27 mouse cellular contexts compared by ENCODE assay signal in the genomic region with DNA sequence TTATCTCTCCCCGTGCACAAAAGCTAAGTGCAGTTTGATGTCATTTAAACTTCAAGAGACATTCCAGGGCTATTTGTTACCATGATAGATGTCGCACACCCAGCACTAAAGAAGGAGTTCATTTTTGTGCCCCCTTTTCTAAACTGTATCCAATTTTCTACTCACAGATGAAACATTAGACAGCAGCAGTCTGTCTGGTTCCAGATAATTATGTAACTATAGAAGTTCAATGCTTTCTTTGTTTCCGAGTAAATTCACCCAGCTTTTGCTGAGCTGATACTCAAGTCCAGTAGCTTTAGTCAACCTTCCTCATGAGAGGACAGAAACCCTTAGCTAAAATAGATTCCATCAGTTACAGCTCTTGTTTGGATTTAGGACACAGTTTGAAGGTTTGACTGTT. TPM values are rescaled to one million over a fixed set of nuclear protein-coding genes. Genes with fewer than 3 reads are reported as not detected.
DNase-seq lines count a peak whose midpoint lies in the region; ATAC-seq and TF ChIP-seq lines count a peak whose summit lies in the region.
"Had no signal": no experiment of that assay in that cellular context is flagged by ENCODE, and none has a peak within 500 bp of the region (broad histone marks: within the 10 kb centered on the region; RNA-seq: fewer than 3 reads in every experiment).

No protein-coding gene starts in this region.

- no peak for TF ChIP-seq EP300 in stomach, postnatal 0 days (optimal IDR thresholded peaks at IDR 0.05)

- no peaks in the 10 kb centered on the region for H3K36me3 ChIP-seq in heart, embryonic 15.5 days
- no peaks in the 10 kb centered on the region for H3K36me3 ChIP-seq in stomach, embryonic 14.5 days (ENCODE audit: control insufficient read depth, insufficient read depth, low read length)
- H3K36me3 ChIP-seq in stomach, postnatal 0 days (ENCODE audit: control insufficient read depth, insufficient read depth, low read length) = no peaks in the 10 kb centered on the region
- no peaks in the 10 kb centered on the region for H3K36me3 ChIP-seq in embryonic facial prominence, embryonic 13.5 days
- H3K36me3 ChIP-seq in hindbrain, embryonic 13.5 days = no peaks in the 10 kb centered on the region
- H3K36me3 ChIP-seq: forebrain, embryonic 12.5 days; limb, embryonic 10.5 days; neural tube, embryonic 13.5 days had no signal

- no peak overlapping the region for H3K9ac ChIP-seq in heart, embryonic 15.5 days
- no peak overlapping the region for H3K9ac ChIP-seq in stomach, embryonic 14.5 days (replicated peaks; ENCODE audit: low read depth, low read length)
- no peak overlapping the region for H3K9ac ChIP-seq in stomach, postnatal 0 days (ENCODE audit: low read length)
- H3K9ac ChIP-seq in embryonic facial prominence, embryonic 13.5 days = no peak overlapping the region
- no peak overlapping the region for H3K9ac ChIP-seq in hindbrain, embryonic 13.5 days
- H3K9ac ChIP-seq: forebrain, embryonic 12.5 days; neural tube, embryonic 13.5 days had no signal

- 17% methylated on average over 3 of the region's 3 CpGs for WGBS in heart, embryonic 15.5 days
- 16% methylated on average over 3 of the region's 3 CpGs for WGBS in stomach, embryonic 14.5 days
- 21% methylated on average over 3 of the region's 3 CpGs for WGBS in stomach, postnatal 0 days
- WGBS in embryonic facial prominence, embryonic 13.5 days = 13% methylated on average over 3 of the region's 3 CpGs
- 66% methylated on average over 3 of the region's 3 CpGs for WGBS in hindbrain, embryonic 13.5 days

- no peaks in the 10 kb centered on the region for H3K4me1 ChIP-seq in heart, embryonic 15.5 days (replicated peaks)
- H3K4me1 ChIP-seq in stomach, embryonic 14.5 days (ENCODE audit: control insufficient read depth, insufficient read depth, low read length) = no peaks in the 10 kb centered on the region
- H3K4me1 ChIP-seq in stomach, postnatal 0 days (replicated peaks; ENCODE audit: control insufficient read depth, insufficient read depth) = no peaks in the 10 kb centered on the region
- H3K4me1 ChIP-seq in embryonic facial prominence, embryonic 13.5 days = peaks cover 6% of the 10 kb centered on the region
- no peaks in the 10 kb centered on the region for H3K4me1 ChIP-seq in hindbrain, embryonic 13.5 days (replicated peaks)
- H3K4me1 ChIP-seq: forebrain, embryonic 12.5 days; limb, embryonic 10.5 days; neural tube, embryonic 13.5 days had no signal

- no peak overlapping the region for H3K4me3 ChIP-seq in heart, embryonic 15.5 days
- no peak overlapping the region for H3K4me3 ChIP-seq in stomach, embryonic 14.5 days (ENCODE audit: low read depth, low read length)
- H3K4me3 ChIP-seq in stomach, postnatal 0 days (ENCODE audit: low read depth, low read length) = no peak overlapping the region
- no peak overlapping the region for H3K4me3 ChIP-seq in embryonic facial prominence, embryonic 13.5 days
- no peak overlapping the region for H3K4me3 ChIP-seq in hindbrain, embryonic 13.5 days
- H3K4me3 ChIP-seq: forebrain, embryonic 12.5 days; left cerebral cortex, adult 2 months; limb, embryonic 10.5 days; neural tube, embryonic 13.5 days had no signal

- no peak for DNase-seq in heart, adult 8-10 months (ENCODE audit: low spot score)
- no peak for DNase-seq in stomach, postnatal 0 days (ENCODE audit: low spot score)
- DNase-seq in adrenal gland, postnatal 25 days = no peak
- DNase-seq: adrenal gland, adult 2 months; B cell, adult 2 months; cerebellum, adult 9-10 months; gastrocnemius, postnatal 14 days; heart, adult 18-20 months; lung, adult 2 months; midbrain, embryonic 14.5 days had no signal

- H3K4me2 ChIP-seq in heart, embryonic 15.5 days = no peak overlapping the region
- H3K4me2 ChIP-seq in stomach, embryonic 14.5 days (replicated peaks; ENCODE audit: low read depth, low read length) = no peak overlapping the region
- no peak overlapping the region for H3K4me2 ChIP-seq in stomach, postnatal 0 days (replicated peaks; ENCODE audit: low read depth)
- H3K4me2 ChIP-seq in embryonic facial prominence, embryonic 13.5 days = no peak overlapping the region
- H3K4me2 ChIP-seq in hindbrain, embryonic 13.5 days = no peak overlapping the region
- H3K4me2 ChIP-seq: forebrain, embryonic 12.5 days; neural tube, embryonic 13.5 days had no signal

- no peak for TF ChIP-seq CTCF in stomach, postnatal 0 days (IDR thresholded peaks at IDR 0.05; ENCODE audit: low read depth)

- no peaks in the 10 kb centered on the region for H3K27me3 ChIP-seq in heart, embryonic 15.5 days
- no peaks in the 10 kb centered on the region for H3K27me3 ChIP-seq in stomach, embryonic 14.5 days (ENCODE audit: control insufficient read depth, insufficient read depth, low read length)
- no peaks in the 10 kb centered on the region for H3K27me3 ChIP-seq in stomach, postnatal 0 days (ENCODE audit: control insufficient read depth, insufficient read depth, low read length)
- no peaks in the 10 kb centered on the region for H3K27me3 ChIP-seq in embryonic facial prominence, embryonic 13.5 days
- H3K27me3 ChIP-seq in hindbrain, embryonic 13.5 days = no peaks in the 10 kb centered on the region
- H3K27me3 ChIP-seq: forebrain, embryonic 12.5 days; neural tube, embryonic 13.5 days had no signal

- no peaks in the 10 kb centered on the region for H3K9me3 ChIP-seq in heart, embryonic 15.5 days (replicated peaks)
- no peaks in the 10 kb centered on the region for H3K9me3 ChIP-seq in stomach, embryonic 14.5 days (ENCODE audit: control insufficient read depth, low read depth, low read length)
- no peaks in the 10 kb centered on the region for H3K9me3 ChIP-seq in stomach, postnatal 0 days (ENCODE audit: control insufficient read depth, low read length)
- H3K9me3 ChIP-seq in embryonic facial prominence, embryonic 13.5 days = no peaks in the 10 kb centered on the region
- no peaks in the 10 kb centered on the region for H3K9me3 ChIP-seq in hindbrain, embryonic 13.5 days
- H3K9me3 ChIP-seq: forebrain, embryonic 12.5 days; limb, embryonic 10.5 days; neural tube, embryonic 13.5 days had no signal

- H3K27ac ChIP-seq in heart, embryonic 15.5 days = peak overlapping the region; percentile 34; the same call in 1 of the 2 replicates
- peak overlapping the region; percentile 48; the same call in 1 of the 2 replicates for H3K27ac ChIP-seq in stomach, embryonic 14.5 days (ENCODE audit: low read length)
- no peak overlapping the region for H3K27ac ChIP-seq in stomach, postnatal 0 days (replicated peaks)
- peak overlapping the region; percentile 55 for H3K27ac ChIP-seq in embryonic facial prominence, embryonic 13.5 days
- no peak overlapping the region for H3K27ac ChIP-seq in hindbrain, embryonic 13.5 days
- H3K27ac ChIP-seq: forebrain, embryonic 12.5 days; hindbrain, postnatal 0 days; kidney, postnatal 0 days; left cerebral cortex, adult 2 months; limb, embryonic 10.5 days; neural tube, embryonic 13.5 days had no signal

- no peak for ATAC-seq in heart, embryonic 15.5 days (replicated peaks; ENCODE audit: insufficient number of reproducible peaks, insufficient read depth, low FRiP score, low read depth)
- ATAC-seq in stomach, embryonic 14.5 days (ENCODE audit: insufficient number of reproducible peaks, insufficient read depth, low FRiP score, low read depth) = no peak; the same call in 1 of the 2 replicates
- no peak for ATAC-seq in stomach, postnatal 0 days (ENCODE audit: low FRiP score, low TSS enrichment)
- ATAC-seq in embryonic facial prominence, embryonic 13.5 days (ENCODE audit: insufficient number of reproducible peaks, insufficient read depth, low FRiP score, low TSS enrichment, low read depth) = no peak
- ATAC-seq in hindbrain, embryonic 13.5 days (ENCODE audit: low FRiP score) = no peak
- ATAC-seq: hindbrain, postnatal 0 days; intestine, postnatal 0 days had no signal

RNA-seq across cellular contexts. Expression of a gene that starts 19.2 kb away (rescaled TPM):
- 125 and 126 TPM in 2 replicates for polyA plus RNA-seq in heart, embryonic 15.5 days (2015; fragmentation: Nextera tagmentation; extraction: Ambion mirVana)
- 10 to 100 TPM; 35.0 to 49.0 (median 43.9) TPM for total RNA-seq in heart, adult 8-10 months (2022)
- polyA plus RNA-seq in stomach, embryonic 14.5 days (2014; fragmentation: Nextera tagmentation; extraction: Ambion mirVana) = 320 and 332 TPM in 2 replicates
- 143 and 155 TPM in 2 replicates for polyA plus RNA-seq in stomach, postnatal 0 days (2015; fragmentation: Nextera tagmentation; extraction: Ambion mirVana)
- 240 and 242 TPM in 2 replicates for polyA plus RNA-seq in embryonic facial prominence, embryonic 13.5 days (2015; fragmentation: Nextera tagmentation; extraction: Ambion mirVana)
- total RNA-seq in adrenal gland, postnatal 25 days (2021) = 6.2 and 6.9 TPM in 2 replicates
- polyA plus RNA-seq in hindbrain, embryonic 13.5 days (2015; fragmentation: Nextera tagmentation; extraction: Ambion mirVana) = 58.7 and 64.8 TPM in 2 replicates
- total RNA-seq: hematopoietic stem cell, adult 5-6 weeks; megakaryocyte progenitor cell, adult 5-6 weeks had no signal

RNA-seq across cellular contexts. Expression of a gene that starts 22.5 kb away (rescaled TPM):
- polyA plus RNA-seq in heart, embryonic 15.5 days (2015; fragmentation: Nextera tagmentation; extraction: Ambion mirVana) = 0.09 and 0.15 TPM in 2 replicates
- total RNA-seq in heart, adult 8-10 months (2022) = not detected
- 1.7 and 1.8 TPM in 2 replicates for polyA plus RNA-seq in stomach, embryonic 14.5 days (2014; fragmentation: Nextera tagmentation; extraction: Ambion mirVana)
- 0.35 TPM in 2 replicates for polyA plus RNA-seq in stomach, postnatal 0 days (2015; fragmentation: Nextera tagmentation; extraction: Ambion mirVana)
- polyA plus RNA-seq in embryonic facial prominence, embryonic 13.5 days (2015; fragmentation: Nextera tagmentation; extraction: Ambion mirVana) = 12.7 and 17.0 TPM in 2 replicates
- not detected in 2 replicates for total RNA-seq in adrenal gland, postnatal 25 days (2021)
- polyA plus RNA-seq in hindbrain, embryonic 13.5 days (2015; fragmentation: Nextera tagmentation; extraction: Ambion mirVana) = not detected in 2 replicates
- total RNA-seq: adrenal gland, adult 2 months; heart, adult 18-20 months; hematopoietic stem cell, adult 5-6 weeks; left cerebral cortex, adult 2 months; liver, adult 2 months; megakaryocyte progenitor cell, adult 5-6 weeks had no signal
- polyA plus RNA-seq: adrenal gland, adult 2 months; cortical plate, adult 2 months; frontal cortex, adult 2 months; hindbrain, postnatal 0 days; kidney, postnatal 0 days; liver, adult 2 months; lung, adult 2 months; small intestine, adult 2 months had no signal

RNA-seq across cellular contexts. Expression of a gene that starts 59.7 kb away (rescaled TPM):
- polyA plus RNA-seq in heart, embryonic 15.5 days (2015; fragmentation: Nextera tagmentation; extraction: Ambion mirVana) = 1.1 and 1.2 TPM in 2 replicates
- total RNA-seq in heart, adult 8-10 months (2022) = under 1 TPM; 0.24 to 0.55 (median 0.31) TPM
- 0.91 and 1.2 TPM in 2 replicates for polyA plus RNA-seq in stomach, embryonic 14.5 days (2014; fragmentation: Nextera tagmentation; extraction: Ambion mirVana)
- 0.54 and 0.89 TPM in 2 replicates for polyA plus RNA-seq in stomach, postnatal 0 days (2015; fragmentation: Nextera tagmentation; extraction: Ambion mirVana)
- polyA plus RNA-seq in embryonic facial prominence, embryonic 13.5 days (2015; fragmentation: Nextera tagmentation; extraction: Ambion mirVana) = 2.6 and 3.1 TPM in 2 replicates
- not detected in 2 replicates for total RNA-seq in adrenal gland, postnatal 25 days (2021)
- polyA plus RNA-seq in hindbrain, embryonic 13.5 days (2015; fragmentation: Nextera tagmentation; extraction: Ambion mirVana) = 0.25 and 0.92 TPM in 2 replicates
- total RNA-seq: hematopoietic stem cell, adult 5-6 weeks; megakaryocyte progenitor cell, adult 5-6 weeks had no signal
- polyA plus RNA-seq: adrenal gland, adult 2 months; frontal cortex, adult 2 months; liver, adult 2 months; midbrain, embryonic 14.5 days; small intestine, adult 2 months had no signal

Comparison
In these comparisons a context has a peak if more than half of its experiments do, and no peak if none do; other contexts are left out.
1. H3K27ac ChIP-seq: peak in heart, embryonic 15.5 days (single experiment), stomach, embryonic 14.5 days (single experiment) and embryonic facial prominence, embryonic 13.5 days (single experiment); none in stomach, postnatal 0 days (single experiment) and hindbrain, embryonic 13.5 days (single experiment).